ENCODE assay signal across 18 mouse cellular contexts in the genomic region with DNA sequence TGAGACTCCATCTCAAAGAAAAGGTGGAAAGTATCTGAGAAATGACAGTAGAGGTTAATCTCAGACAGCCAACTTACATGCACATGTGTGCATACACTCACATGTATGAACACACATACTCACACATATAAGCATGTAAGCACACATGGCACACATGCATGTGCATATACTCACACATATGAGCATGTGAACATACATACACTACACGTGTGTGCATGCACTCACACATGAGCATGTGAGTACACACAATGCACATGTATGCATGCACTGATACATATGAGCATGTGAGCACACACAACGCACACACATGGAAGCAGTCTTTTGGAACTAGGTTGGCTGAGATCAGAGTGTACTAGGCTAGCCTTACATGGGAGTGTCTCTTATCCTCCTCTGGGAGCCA.
"Had no signal": no experiment of that assay in that cellular context is flagged by ENCODE, and none has a peak within 500 bp of the region (broad histone marks: within the 10 kb centered on the region; RNA-seq: fewer than 3 reads in every experiment).

No protein-coding gene starts in this region.

- ATAC-seq: midbrain, embryonic 16.5 days had no signal

- H3K9me3 ChIP-seq: midbrain, embryonic 10.5 days; midbrain, embryonic 12.5 days; neural tube, embryonic 13.5 days; neural tube, embryonic 15.5 days had no signal

- H3K36me3 ChIP-seq: midbrain, embryonic 10.5 days; midbrain, embryonic 12.5 days; neural tube, embryonic 13.5 days; neural tube, embryonic 15.5 days had no signal

- H3K27me3 ChIP-seq: midbrain, embryonic 12.5 days; neural tube, embryonic 13.5 days; neural tube, embryonic 15.5 days had no signal

- H3K4me1 ChIP-seq: midbrain, embryonic 10.5 days; midbrain, embryonic 12.5 days; neural tube, embryonic 13.5 days; neural tube, embryonic 15.5 days had no signal

- H3K4me3 ChIP-seq: midbrain, embryonic 10.5 days; midbrain, embryonic 12.5 days; myocyte; neural tube, embryonic 13.5 days; neural tube, embryonic 15.5 days had no signal

- DNase-seq: lung, adult 18-20 months; lung, postnatal 10 days; lung, postnatal 4 days; midbrain, embryonic 14.5 days; retina, postnatal 1 day; right cerebral cortex, adult 18-20 months; right cerebral cortex, postnatal 25 days; right cerebral cortex, postnatal 4 days; spleen, adult 18-20 months; thymus, adult 18-20 months; thymus, postnatal 14 days; thymus, postnatal 36 days had no signal

- H3K4me2 ChIP-seq: midbrain, embryonic 12.5 days; neural tube, embryonic 13.5 days; neural tube, embryonic 15.5 days had no signal

- H3K9ac ChIP-seq: midbrain, embryonic 12.5 days; neural tube, embryonic 13.5 days; neural tube, embryonic 15.5 days had no signal

- H3K27ac ChIP-seq: midbrain, embryonic 10.5 days; midbrain, embryonic 12.5 days; neural tube, embryonic 13.5 days; neural tube, embryonic 15.5 days had no signal
